Mouse (Mus musculus) heart, adult 9 months (tissue): ENCODE data around the gene Sidt2.
A peak's percentile ranks its signal among the peaks of the same experiment; 100 is the strongest.

Experiments
- DNase-seq, 2 experiments: peaks; one replicate each; pipeline ENCODE4 v3.0.0; 2022; ENCODE audit warnings: low spot score in 2 of 2

The Sidt2 gene

DNA sequence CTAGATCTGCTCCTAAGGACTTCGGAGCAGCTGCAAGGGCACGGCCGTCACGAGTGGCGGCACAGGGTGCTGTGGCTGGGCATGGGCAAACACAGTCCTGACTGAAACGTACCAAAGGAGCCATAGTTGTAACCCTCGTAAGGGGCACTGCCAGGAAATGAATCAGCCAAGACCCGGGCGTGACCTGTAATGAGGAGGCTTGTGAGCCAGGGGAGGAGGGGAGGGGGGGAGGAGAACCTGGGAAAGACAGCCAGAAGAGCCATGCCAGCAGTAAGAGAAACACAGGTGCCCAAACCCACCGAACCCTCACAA, 8.2 kb downstream of the Sidt2 start:
- no peak for DNase-seq

DNA sequence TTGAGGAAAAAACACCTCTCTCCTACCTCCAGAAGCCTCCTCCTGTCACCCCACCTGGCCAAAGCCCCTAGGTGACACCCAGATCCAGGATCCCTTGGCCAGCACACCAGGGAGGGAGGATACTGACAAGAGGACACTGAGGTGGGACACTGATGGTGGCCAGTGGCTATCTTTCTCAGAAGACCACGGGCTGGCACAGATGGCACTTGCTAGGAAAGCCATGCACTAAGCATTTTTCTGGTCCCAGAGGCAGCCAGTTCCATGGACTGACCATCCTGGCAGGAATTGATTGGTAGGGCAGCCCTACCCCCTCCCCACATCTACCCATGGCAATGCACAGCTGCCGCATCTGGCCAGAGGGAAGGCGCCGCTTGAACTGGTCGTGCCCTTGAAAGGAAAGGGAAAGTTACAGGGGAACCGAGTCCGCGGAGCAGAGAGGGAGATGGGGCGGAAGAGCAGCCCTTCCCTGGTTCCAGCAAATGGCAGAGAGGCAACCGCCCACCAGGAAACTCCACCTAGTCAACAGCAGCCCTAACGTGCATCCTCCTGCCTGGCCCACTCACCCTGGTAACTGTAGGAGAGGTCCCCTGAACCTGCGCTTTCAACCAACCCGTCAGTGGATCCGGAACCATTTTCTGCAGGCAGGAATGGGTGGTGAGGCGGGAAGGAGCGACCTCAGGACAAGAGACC, 8.7 kb downstream of the Sidt2 start:
- no peak for DNase-seq

DNA sequence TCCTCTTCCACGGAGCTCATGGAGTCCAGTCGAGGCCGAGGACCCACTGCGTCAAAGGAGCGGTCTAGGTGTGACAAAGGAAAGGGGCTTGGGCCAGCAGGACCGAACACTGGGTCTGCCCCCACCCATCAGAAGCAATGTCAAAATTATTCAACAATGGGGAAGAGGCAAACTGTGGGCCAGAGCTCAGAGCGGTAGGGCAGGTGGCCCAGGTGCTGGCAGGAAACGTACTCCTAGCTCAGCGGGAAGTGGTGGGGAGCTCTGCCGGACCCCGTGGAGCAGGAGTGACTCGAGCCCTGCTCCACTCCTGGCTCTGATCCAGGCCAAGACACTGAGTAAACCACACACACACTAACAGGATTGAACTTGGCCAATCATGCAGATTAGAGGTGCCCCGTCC, 9.3 kb downstream of the Sidt2 start:
- DNase-seq: no peak

- no peak for DNase-seq
These were observed 10.3 kb downstream of the Sidt2 start for GRCm38 (mm10) chr9:45944506-45945400.

DNA sequence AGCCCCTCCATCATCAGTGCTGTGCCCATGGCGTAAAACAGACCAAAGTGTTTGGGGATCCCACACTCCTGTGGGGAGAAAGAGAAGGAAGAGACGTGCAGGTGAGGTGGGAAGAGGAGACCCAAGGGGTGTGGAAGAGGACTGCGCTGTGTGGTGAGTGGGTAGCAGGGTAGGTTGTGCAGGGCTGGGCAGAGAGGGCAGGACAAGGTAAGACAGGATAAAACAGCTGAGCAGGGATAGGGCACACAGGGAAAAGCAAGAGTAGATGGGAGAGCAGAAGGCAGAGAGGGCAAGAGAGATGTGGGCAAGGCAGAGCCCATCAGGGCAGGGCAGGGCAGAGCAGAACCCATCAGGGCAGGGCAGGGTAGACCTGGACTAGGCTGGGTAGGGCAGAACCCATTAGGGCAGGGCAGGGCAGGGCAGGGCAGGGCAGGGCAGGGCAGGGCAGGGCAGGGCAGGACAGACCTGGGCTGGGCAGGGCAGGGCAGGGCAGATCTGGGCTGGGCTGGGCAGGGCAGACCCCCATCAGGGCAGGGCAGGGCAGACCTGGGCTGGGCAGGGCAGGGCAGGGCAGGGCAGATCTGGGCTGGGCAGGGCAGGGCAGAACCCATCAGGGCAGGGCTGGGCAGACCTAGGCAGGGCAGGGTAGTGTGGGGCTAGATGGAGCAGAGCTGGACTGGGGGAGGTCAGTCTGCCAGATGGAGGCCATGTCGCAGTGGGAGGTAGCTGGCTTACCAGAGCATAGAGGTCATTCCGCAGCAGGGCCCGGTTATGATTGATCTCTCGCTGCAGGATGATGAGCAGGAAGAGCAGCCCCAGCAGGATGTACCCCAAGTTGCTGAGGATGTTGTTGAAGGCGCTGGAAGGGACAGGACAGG, 11.2 kb downstream of the Sidt2 start:
- DNase-seq: no peak

- no peak for DNase-seq
These were observed 12.1 kb downstream of the Sidt2 start for GRCm38 (mm10) chr9:45942916-45943315.

DNA sequence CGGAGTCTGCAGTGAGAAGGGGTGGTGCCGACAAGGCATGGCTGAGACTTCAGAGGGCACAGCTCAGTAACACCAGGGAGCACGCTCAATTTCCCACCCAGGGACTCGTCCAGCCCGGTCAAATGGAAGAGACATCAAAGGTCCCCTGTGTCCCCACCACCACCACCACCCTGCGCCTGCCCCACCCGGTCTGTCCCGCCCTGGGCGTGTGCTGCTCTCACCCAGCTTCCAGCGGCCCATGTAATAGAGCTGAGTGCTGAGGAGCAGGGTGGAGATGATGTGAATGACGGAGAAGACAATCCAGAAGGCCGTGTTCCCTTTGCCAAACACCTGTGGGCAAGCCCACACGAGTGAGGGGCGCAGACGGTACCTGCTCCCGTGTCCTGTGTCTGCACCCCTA, 12.6 kb downstream of the Sidt2 start:
- DNase-seq: no peak

DNA sequence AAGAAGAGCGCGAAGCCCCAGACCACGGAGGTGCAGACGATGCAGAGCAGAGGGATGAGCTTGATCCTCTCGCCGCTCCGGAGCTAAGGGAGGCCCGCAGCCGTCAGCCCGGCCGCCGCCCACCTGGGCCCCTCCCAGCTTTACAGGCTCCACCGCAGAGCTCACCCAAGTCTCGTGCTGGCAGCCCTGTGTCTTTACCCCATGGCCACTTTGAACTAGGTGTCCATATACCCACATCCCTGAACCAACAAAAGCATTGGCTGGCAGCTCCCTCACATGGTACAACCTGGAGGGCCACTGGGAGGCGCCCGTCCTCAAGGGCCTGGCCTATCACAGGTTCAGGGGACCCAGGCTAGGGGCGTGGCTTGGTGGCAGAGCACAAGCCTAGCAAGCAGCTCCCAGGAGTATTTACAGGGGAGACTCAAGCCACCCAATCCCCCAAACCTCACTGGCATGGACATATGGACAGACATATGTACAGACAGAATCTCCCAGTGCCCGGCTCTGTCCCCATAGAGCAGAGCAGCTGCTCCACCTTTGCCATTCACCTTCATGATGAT, 13.6 kb downstream of the Sidt2 start:
- no peak for DNase-seq

- DNase-seq: no peak
These were observed 15.3 kb downstream of the Sidt2 start for GRCm38 (mm10) chr9:45939794-45940193.

GRCm38 (mm10) chr9:45938952-45939637, 16.0 kb downstream of the Sidt2 start:
- no peak for DNase-seq

- peak in 1 of 2 experiments; percentile 38 for DNase-seq
These were observed 17.0 kb downstream of the Sidt2 start for GRCm38 (mm10) chr9:45938088-45938487.

DNA sequence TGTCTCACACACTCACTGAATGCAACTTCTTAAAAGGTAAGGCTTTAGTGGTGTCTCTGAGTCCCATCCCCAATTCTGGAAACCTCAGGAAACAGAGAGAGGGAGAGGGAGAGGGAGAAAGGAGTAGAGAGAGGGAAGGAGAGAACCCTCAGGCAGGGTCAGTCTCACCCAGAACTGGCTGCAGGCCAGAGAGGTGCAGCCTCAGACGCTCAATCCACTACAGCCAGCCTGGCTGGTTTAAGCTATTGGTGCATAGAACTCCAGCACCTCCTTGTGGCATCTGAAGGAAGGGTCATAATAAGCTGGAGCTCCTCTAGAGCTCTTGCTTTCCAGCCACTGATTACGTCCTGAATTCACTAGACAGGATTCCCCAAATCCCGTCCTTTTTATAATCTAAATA, 18.2 kb downstream of the Sidt2 start:
- peak in 1 of 2 experiments; percentile 60 for DNase-seq

DNA sequence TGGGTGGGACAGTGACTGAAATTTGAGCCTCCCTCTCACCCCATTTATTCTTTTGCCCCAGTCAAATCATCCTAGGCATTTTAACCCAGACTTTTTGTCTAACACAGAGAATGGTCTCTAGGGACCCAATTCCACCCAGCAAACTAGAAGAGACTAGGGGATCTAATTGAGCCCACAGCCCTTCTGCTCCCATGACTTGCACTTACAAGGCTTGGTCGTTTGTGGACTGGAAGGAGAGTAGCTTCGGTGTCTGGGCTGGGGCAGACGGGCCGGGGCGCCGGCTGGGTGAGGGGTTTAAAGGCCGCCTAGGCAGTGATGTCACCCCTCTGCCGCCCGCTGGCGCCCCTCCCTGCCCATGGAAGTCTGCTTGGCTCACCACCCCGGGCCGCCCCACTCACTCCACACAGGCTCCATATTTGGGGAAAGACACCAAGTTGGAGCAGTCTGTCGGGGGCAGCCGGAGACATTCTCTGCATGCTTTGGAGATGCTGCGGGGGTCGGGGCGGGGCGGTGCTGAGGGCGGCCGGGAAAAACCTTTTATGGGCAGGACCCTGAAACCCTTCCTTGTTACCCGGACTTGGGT, 19.3 kb downstream of the Sidt2 start, which contains the start of gene Tagln:
Tagln (minus strand) TSS at position 431 of the 583 bp plus-strand sequence.
- no peak for DNase-seq

DNA sequence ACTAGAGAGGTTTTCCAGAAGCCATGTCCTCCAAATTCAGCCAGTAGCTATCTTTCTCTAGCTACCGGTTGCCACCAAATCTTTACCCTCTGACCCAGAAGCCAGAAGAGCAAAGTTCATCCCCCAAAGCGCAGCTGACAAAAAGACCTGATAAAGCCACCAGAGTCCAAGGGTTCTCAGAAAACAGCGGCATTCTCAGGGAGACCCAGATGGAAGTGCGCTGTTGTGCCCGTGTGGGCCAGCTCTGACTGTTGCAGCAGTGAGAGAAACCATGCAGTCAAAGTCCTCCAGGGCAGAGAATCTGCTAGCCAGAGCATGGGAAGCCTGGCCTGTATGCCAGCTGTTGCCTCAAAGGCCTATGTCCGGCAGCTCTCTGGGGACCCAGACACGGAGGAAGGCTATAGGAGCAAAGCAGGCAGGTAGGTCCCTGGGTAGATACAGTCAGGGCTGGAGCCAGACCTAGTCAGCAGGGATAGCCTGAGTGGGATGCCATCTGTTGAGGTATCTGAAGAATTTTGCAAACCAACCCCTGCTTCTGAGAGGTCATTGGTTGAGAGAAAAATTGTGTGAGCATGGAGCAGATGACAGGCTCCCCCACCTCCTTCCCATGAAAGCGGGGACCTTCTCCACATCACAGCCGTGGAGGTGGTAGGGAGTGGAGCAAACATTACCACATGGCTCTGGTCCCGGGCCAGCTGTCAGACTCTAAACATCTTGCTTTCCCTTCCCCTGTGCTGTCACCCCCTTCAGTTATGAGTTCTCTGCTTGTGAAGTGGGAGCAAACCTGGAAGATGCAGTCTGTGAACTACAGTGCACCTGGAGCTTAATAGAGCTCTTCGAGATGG, 22.3 kb downstream of the Sidt2 start:
- DNase-seq: no peak

DNA sequence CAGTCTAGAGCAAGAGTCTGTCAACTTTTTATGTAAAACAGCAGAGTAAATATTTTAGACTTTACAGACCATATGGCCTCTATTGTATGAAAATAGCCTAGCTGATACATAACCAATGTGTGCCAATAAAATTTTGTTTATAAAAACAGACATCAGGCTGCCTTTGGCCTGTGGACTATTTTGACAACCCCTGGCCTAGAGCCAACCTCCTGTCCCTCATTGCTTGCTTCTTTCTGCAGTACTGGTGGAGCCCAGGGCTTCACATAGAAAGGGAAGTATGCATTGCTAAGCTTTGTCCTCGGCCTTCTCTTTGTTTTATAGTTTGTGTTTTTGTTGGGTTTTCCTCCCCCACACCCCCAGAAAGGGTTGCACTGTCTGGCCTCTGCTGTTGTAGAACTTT, 23.1 kb downstream of the Sidt2 start:
- no peak for DNase-seq

- no peak for DNase-seq
These were observed 25.8 kb downstream of the Sidt2 start for GRCm38 (mm10) chr9:45929285-45929684.

DNA sequence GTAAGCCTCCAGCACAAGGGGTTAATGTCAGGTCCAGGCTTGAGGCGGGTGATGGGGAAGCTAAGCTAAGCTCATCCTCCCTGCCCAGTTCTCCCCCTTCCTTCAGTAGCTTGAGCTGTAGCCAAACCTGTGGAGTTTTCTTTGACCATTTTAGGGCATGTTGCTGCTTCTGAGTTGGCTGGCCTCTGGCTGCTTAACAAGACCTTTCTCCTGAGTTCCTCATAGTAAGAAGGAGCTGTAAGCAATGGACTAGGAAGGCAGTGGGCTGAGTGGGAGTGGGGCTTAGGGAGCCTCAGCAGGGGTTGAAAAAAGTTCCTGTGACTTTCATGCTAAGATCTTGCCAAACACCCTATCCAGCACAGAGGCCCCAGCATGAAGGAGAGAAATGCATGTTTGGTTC, 35.2 kb downstream of the Sidt2 start:
- no peak for DNase-seq

- DNase-seq: peak; percentile 61 to 64
These were observed 37.8 kb downstream of the Sidt2 start for GRCm38 (mm10) chr9:45917041-45917934.

DNA sequence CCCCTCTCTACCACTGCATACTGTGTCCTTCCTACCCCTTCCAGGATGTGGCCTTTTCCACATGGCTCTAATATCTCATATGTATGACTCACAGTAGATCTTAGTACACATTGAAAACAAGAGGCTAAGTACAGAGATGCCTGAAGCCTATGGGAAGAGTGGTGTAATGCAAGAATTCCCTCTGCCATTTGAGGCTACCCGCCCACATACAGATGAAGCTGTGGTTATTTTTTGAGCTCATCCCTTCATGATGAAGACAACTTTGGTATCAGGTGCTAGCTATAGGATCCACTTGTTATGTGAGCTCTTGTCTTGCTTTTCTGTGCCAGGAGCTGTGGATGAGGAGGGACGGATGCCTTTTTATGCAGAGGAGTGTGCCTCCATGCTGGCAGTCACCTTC, 39.4 kb downstream of the Sidt2 start:
- no peak for DNase-seq
